Mouse (Mus musculus): ENCODE data around the gene Cnga2. TPM values are rescaled to one million over a fixed set of nuclear protein-coding genes. Genes with fewer than 3 reads are reported as not detected.

Gene Cnga2
- polyA plus RNA-seq, 1 experiment from 2014 or later, result 0.28 TPM

GRCm38 (mm10) chrX:71981322-71981721, 10.3 kb upstream of the Cnga2 start:
- 76% methylated on average over 2 of the region's 2 CpGs for WGBS
- H3K27me3 ChIP-seq, result no peaks in the 10 kb centered on the region
- no peak overlapping the region for H3K27ac ChIP-seq
- H3K4me1 ChIP-seq, result no peaks in the 10 kb centered on the region
- H3K4me3 ChIP-seq, result no peak overlapping the region
- H3K4me2 ChIP-seq, result no peak overlapping the region
- no peaks in the 10 kb centered on the region for H3K36me3 ChIP-seq
- no peaks in the 10 kb centered on the region for H3K9me3 ChIP-seq
- H3K9ac ChIP-seq, result no peak overlapping the region
- ATAC-seq (ENCODE audit: insufficient number of reproducible peaks, low FRiP score, low TSS enrichment, low read depth), result no peak

GRCm38 (mm10) chrX:71983205-71983604, 8.4 kb upstream of the Cnga2 start:
- WGBS, result 55% methylated on average over 2 of the region's 2 CpGs
- Histone ChIP-seq H3K27me3 (no peaks in the 10 kb centered on the region), H3K27ac (no peak overlapping the region), H3K4me2 (no peak overlapping the region), H3K9ac (no peak overlapping the region), H3K9me3 (no peaks in the 10 kb centered on the region), H3K4me3 (no peak overlapping the region), H3K36me3 (no peaks in the 10 kb centered on the region), H3K4me1 (no peaks in the 10 kb centered on the region)
- ATAC-seq (ENCODE audit: insufficient number of reproducible peaks, low FRiP score, low TSS enrichment, low read depth), result no peak

- H3K9me3 ChIP-seq, result no peaks in the 10 kb centered on the region
- no peaks in the 10 kb centered on the region for H3K36me3 ChIP-seq
- no peaks in the 10 kb centered on the region for H3K27me3 ChIP-seq
- no peak overlapping the region for H3K4me2 ChIP-seq
- H3K4me3 ChIP-seq, result no peak overlapping the region
- no peak overlapping the region for H3K9ac ChIP-seq
- 75% methylated on average over 1 of the region's 1 CpGs for WGBS
- H3K4me1 ChIP-seq, result no peaks in the 10 kb centered on the region
- H3K27ac ChIP-seq, result no peak overlapping the region
- no peak for ATAC-seq (ENCODE audit: insufficient number of reproducible peaks, low FRiP score, low TSS enrichment, low read depth)
Observed at GRCm38 (mm10) chrX:71983775-71984174, 7.9 kb upstream of the Cnga2 start.

GRCm38 (mm10) chrX:71995972-71996371, 4.3 kb downstream of the Cnga2 start:
- no peak overlapping the region for H3K4me2 ChIP-seq
- H3K27ac ChIP-seq, result no peak overlapping the region
- ATAC-seq (ENCODE audit: insufficient number of reproducible peaks, low FRiP score, low TSS enrichment, low read depth), result no peak
- no peak overlapping the region for H3K4me3 ChIP-seq
- H3K27me3 ChIP-seq, result no peaks in the 10 kb centered on the region
- 48% methylated on average over 1 of the region's 1 CpGs for WGBS
- H3K4me1 ChIP-seq, result no peaks in the 10 kb centered on the region
- no peaks in the 10 kb centered on the region for H3K9me3 ChIP-seq
- no peaks in the 10 kb centered on the region for H3K36me3 ChIP-seq
- no peak overlapping the region for H3K9ac ChIP-seq

GRCm38 (mm10) chrX:72009930-72010329, 18.3 kb downstream of the Cnga2 start:
- Histone ChIP-seq H3K27ac (no peak overlapping the region), H3K4me1 (no peaks in the 10 kb centered on the region), H3K36me3 (no peaks in the 10 kb centered on the region), H3K9ac (no peak overlapping the region), H3K9me3 (no peaks in the 10 kb centered on the region), H3K4me2 (no peak overlapping the region), H3K27me3 (no peaks in the 10 kb centered on the region), H3K4me3 (no peak overlapping the region)
- no peak for ATAC-seq (ENCODE audit: insufficient number of reproducible peaks, low FRiP score, low TSS enrichment, low read depth)

GRCm38 (mm10) chrX:72012236-72012635, 20.6 kb downstream of the Cnga2 start:
- H3K36me3 ChIP-seq, result no peaks in the 10 kb centered on the region
- no peak overlapping the region for H3K4me2 ChIP-seq
- no peaks in the 10 kb centered on the region for H3K27me3 ChIP-seq
- no peak overlapping the region for H3K4me3 ChIP-seq
- no peaks in the 10 kb centered on the region for H3K9me3 ChIP-seq
- H3K9ac ChIP-seq, result no peak overlapping the region
- WGBS, result 72% methylated on average over 9 of the region's 9 CpGs
- no peak overlapping the region for H3K27ac ChIP-seq
- ATAC-seq (ENCODE audit: insufficient number of reproducible peaks, low FRiP score, low TSS enrichment, low read depth), result no peak
- no peaks in the 10 kb centered on the region for H3K4me1 ChIP-seq

GRCm38 (mm10) chrX:72012804-72013203, 21.2 kb downstream of the Cnga2 start:
- no peak overlapping the region for H3K27ac ChIP-seq
- H3K4me3 ChIP-seq, result no peak overlapping the region
- ATAC-seq (ENCODE audit: insufficient number of reproducible peaks, low FRiP score, low TSS enrichment, low read depth), result no peak
- 35% methylated on average over 3 of the region's 3 CpGs for WGBS
- H3K36me3 ChIP-seq, result no peaks in the 10 kb centered on the region
- H3K9ac ChIP-seq, result no peak overlapping the region
- no peaks in the 10 kb centered on the region for H3K4me1 ChIP-seq
- H3K9me3 ChIP-seq, result no peaks in the 10 kb centered on the region
- no peaks in the 10 kb centered on the region for H3K27me3 ChIP-seq
- H3K4me2 ChIP-seq, result no peak overlapping the region

- H3K27ac ChIP-seq, result no peak overlapping the region
- no peaks in the 10 kb centered on the region for H3K4me1 ChIP-seq
- no peaks in the 10 kb centered on the region for H3K27me3 ChIP-seq
- H3K9me3 ChIP-seq, result no peaks in the 10 kb centered on the region
- H3K36me3 ChIP-seq, result no peaks in the 10 kb centered on the region
- WGBS, result 91% methylated on average over 1 of the region's 1 CpGs
- H3K4me2 ChIP-seq, result no peak overlapping the region
- H3K4me3 ChIP-seq, result no peak overlapping the region
- no peak for ATAC-seq (ENCODE audit: insufficient number of reproducible peaks, low FRiP score, low TSS enrichment, low read depth)
- no peak overlapping the region for H3K9ac ChIP-seq
Observed at GRCm38 (mm10) chrX:72022241-72022640, 30.6 kb downstream of the Cnga2 start.

GRCm38 (mm10) chrX:72022750-72023398, 31.2 kb downstream of the Cnga2 start:
- Histone ChIP-seq H3K27ac (no peak overlapping the region), H3K9ac (no peak overlapping the region), H3K9me3 (no peaks in the 10 kb centered on the region), H3K4me3 (no peak overlapping the region), H3K27me3 (no peaks in the 10 kb centered on the region), H3K36me3 (no peaks in the 10 kb centered on the region), H3K4me2 (no peak overlapping the region), H3K4me1 (no peaks in the 10 kb centered on the region)
- 38% methylated on average over 10 of the region's 10 CpGs for WGBS
- no peak for ATAC-seq (ENCODE audit: insufficient number of reproducible peaks, low FRiP score, low TSS enrichment, low read depth)

- no peaks in the 10 kb centered on the region for H3K9me3 ChIP-seq
- 74% methylated on average over 3 of the region's 3 CpGs for WGBS
- H3K4me1 ChIP-seq, result no peaks in the 10 kb centered on the region
- H3K9ac ChIP-seq, result no peak overlapping the region
- no peak overlapping the region for H3K4me2 ChIP-seq
- no peaks in the 10 kb centered on the region for H3K27me3 ChIP-seq
- H3K4me3 ChIP-seq, result no peak overlapping the region
- H3K27ac ChIP-seq, result no peak overlapping the region
- H3K36me3 ChIP-seq, result no peaks in the 10 kb centered on the region
- no peak for ATAC-seq (ENCODE audit: insufficient number of reproducible peaks, low FRiP score, low TSS enrichment, low read depth)
Observed at GRCm38 (mm10) chrX:72023542-72023941, 31.9 kb downstream of the Cnga2 start.

GRCm38 (mm10) chrX:72044056-72044455, 52.4 kb downstream of the Cnga2 start:
- no peak for ATAC-seq (ENCODE audit: insufficient number of reproducible peaks, low FRiP score, low TSS enrichment, low read depth)
- Histone ChIP-seq H3K27me3 (no peaks in the 10 kb centered on the region), H3K9ac (no peak overlapping the region), H3K27ac (no peak overlapping the region), H3K9me3 (no peaks in the 10 kb centered on the region), H3K4me2 (no peak overlapping the region), H3K4me1 (no peaks in the 10 kb centered on the region), H3K4me3 (no peak overlapping the region), H3K36me3 (no peaks in the 10 kb centered on the region)
- WGBS, result 55% methylated on average over 3 of the region's 3 CpGs

- Histone ChIP-seq H3K27me3 (no peaks in the 10 kb centered on the region), H3K4me3 (no peak overlapping the region), H3K4me2 (no peak overlapping the region), H3K27ac (no peak overlapping the region), H3K9me3 (no peaks in the 10 kb centered on the region), H3K36me3 (no peaks in the 10 kb centered on the region), H3K9ac (no peak overlapping the region), H3K4me1 (no peaks in the 10 kb centered on the region)
- WGBS, result 76% methylated on average over 2 of the region's 2 CpGs
- no peak for ATAC-seq (ENCODE audit: insufficient number of reproducible peaks, low FRiP score, low TSS enrichment, low read depth)
Observed at GRCm38 (mm10) chrX:72047918-72048317, 56.3 kb downstream of the Cnga2 start.
